Mouse (Mus musculus) layer of hippocampus, adult 9-11 months (tissue): ENCODE data around the gene Gm29423.
"Not testable (repeated sequence)": the region's sequence is repeated elsewhere in the genome, so short reads cannot be mapped to it uniquely, and the experiment has no call there.

ENCODE experiments used
- DNase-seq: peaks from one replicate; pipeline ENCODE4 v3.0.0; 2022

The Gm29423 gene

DNA sequence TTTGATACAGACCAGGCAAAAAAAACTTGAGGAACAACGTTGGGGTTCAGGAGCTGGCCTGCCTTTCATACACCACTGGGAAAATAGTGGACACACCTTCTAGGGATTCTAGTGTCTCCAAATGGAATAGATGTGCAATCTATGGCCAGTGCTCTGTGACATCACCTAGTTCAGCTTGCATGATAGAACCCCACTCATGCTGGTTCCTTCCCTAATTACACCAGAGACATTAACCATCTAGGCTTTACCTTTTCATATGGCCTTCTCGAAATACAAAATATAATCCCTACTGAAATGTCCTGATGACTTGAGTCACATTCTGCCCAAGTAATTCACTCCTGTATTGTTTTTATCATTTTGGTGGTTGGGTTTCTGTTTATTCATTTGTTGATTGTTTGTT, at the start of gene Gm29423, which contains the start of gene Gm29644:
Gene Gm29423, minus strand, starts transcription at position 101 of the 400 bp plus-strand sequence.
Gene Gm29644, minus strand, starts transcription at position 157 of the 400 bp plus-strand sequence.
- DNase-seq: not testable (repeated sequence)

DNA sequence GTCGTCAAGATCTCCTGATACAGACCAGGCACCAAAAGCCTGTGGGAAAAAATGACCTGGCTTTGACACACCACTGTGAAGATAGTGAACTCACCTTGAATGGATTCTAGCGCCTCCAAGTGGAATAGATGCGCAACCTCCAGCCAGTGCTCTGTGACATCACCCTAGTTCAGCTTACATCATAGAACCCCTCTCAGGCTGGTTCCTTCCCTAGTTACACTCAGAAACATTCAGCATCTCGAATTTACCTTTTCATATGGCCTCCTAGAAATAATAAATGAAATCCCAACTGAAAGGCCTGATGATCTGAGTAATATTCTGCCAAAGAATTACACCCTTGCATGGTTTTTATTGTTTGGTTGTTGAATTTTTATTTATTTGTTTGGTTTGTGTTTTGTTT, 29.5 kb downstream of the Gm29423 start, which contains the start of gene Gm21118:
Gene Gm21118, minus strand, starts transcription at position 101 of the 400 bp plus-strand sequence.
- DNase-seq: not testable (repeated sequence)
